Mouse (Mus musculus) cerebellum, adult 8-10 months (tissue): ENCODE measurements around the gene Zfp616.

Source experiments
- DNase-seq: peaks from one replicate; pipeline ENCODE4 v3.0.0; 2022

Gene Zfp616

DNA sequence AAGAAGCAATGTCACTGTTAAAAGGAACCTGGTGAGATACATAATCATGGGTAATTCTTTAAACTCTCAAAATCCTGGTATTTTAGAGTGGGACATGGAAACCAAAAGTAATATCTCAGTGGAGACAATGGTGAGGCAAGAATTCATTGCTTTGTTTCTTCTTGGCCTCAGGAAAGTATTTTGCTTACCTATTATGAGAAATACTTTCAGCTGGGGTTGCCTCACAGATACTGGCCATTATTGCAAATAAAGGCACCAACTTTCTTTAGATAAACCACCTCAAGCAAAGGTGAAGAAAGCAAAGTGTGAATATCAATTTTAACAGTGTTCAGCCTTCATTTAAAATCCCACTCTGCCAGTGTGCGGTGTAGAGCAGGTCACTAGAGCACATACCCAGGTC, at the start of gene Zfp616:
Gene Zfp616 (plus strand): TSS at position 301 of the 400 bp plus-strand sequence.
- no peak for DNase-seq

DNA sequence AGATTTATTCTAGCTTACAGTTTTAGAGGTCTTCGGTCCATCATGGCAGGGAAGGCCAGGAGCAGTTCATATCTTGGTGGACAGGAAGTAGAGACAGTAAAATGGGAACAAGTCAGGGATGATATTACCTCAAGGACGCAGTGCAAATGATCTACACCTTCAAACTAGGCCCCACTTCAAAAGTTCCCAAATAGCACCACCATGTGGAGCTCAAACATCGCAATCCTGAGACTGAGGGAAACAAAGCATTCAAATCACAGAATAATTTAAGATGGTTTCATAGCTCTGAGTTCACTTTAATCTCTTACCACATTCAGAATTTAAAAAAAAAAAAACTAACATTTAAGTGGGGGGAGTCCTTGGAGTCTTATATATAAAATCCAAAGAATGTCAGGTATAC, 18.4 kb upstream of the Zfp616 start:
- no peak for DNase-seq

DNA sequence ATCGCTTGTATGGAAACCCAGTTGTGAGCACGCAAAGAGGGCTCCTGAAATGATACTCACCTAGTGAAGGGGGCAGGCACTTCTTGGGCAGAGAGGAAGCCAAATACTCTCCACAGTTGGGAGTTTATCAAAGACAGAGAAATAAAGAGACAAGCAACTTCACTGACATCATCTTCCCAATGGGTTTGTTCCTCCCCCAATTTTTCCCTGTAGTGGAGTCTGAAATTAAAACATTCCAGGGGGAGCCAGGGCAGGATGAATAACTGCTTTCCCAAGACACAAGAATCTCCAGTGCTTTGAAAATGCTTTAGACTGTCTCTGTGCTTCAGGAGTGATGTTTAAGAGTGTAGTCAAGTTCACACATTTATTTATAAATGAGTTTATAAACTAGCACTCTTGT, 13.3 kb upstream of the Zfp616 start, which contains the start of the genes Olfr139 and Olfr399:
Gene Olfr139 (minus strand): TSS at position 101 of the 400 bp plus-strand sequence.
Gene Olfr399 (minus strand): TSS at position 165 of the 400 bp plus-strand sequence.
- DNase-seq = no peak

DNA sequence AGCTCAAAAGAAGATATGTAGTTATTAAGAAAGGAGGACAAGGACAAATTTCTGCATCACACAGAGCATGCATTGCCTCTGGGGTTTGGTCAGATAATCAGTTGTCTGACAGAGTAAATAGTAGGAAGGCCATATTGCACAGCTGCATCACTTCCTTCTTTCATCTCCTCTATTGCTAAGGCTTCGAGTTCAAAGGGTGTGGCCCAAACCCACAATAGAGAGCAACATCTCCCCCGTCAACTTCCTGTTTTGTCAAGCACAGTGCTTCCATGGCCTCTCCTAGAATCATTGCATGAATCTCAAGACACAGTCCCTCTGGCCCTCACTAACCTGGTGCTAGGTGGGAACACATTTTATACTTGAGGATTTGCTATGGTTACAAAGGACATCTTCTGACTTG, 31.0 kb downstream of the Zfp616 start:
- no peak for DNase-seq

DNA sequence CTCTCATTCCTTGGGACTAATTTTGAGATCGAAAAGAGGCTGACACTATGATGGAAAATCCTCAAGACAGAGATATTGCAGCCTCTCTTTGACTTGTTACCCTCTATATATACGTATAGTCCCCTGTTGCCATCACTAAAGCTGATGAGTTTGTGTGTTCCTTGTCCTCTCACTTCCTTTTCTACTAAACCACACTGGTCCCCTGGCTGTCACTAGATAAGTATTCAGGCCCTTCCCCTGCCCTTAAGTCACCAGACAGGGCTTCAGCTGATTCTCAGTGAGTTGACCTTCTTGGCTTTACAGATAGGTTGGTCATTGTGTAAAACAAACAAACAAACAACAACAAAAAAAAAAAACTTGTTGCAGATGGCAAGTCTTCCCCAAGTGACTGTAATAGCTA, 31.8 kb downstream of the Zfp616 start:
- DNase-seq = no peak

DNA sequence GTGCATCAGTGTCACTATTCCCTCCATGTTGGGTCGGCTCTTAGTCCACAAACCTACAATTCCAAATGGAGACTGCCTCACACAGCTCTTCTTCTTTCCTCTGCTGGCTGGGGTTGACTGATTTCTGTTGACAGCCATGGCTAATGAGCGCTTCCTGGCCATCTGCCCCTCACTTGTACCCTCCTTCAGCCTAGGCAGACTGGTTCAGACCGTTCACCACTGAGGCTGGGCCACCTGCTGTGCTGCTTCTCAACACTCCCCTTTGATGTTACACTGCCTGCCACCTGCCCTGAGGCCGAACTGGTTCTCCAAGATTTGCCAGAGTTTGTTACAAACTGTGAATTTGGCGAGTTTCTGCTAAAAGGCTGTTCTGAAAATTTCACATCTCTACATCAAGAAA, 35.3 kb downstream of the Zfp616 start:
- DNase-seq = no peak

DNA sequence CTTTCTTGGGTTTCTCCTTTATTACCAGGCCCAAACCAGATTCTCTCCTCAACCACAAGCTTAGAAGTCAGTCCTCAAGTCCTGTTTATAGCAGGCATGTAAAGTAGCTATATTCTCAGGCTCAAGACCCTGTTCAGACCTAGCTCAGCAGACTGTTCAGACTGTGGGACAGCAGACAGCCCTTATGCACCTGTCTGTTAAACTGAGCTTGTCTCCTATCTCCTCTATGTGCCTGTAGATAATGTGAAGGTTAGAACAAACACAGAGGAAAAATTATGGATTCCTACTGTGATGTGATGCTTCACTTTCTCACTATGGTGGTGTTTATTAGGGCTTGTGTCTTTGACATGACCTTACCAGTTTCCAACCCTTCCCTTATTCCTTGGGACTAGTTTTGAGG, 43.7 kb downstream of the Zfp616 start, which contains the start of gene Olfr401:
Gene Olfr401 (plus strand): TSS at position 301 of the 400 bp plus-strand sequence.
- no peak for DNase-seq
